Mouse (Mus musculus): ENCODE measurements around the gene Gp1ba. TPM values are rescaled to one million over a fixed set of nuclear protein-coding genes. Genes with fewer than 3 reads are reported as not detected.

The Gp1ba gene
- total and polyA plus RNA-seq, 2 experiments from 2014 or later: 0.26 TPM; not detected in 1

DNA sequence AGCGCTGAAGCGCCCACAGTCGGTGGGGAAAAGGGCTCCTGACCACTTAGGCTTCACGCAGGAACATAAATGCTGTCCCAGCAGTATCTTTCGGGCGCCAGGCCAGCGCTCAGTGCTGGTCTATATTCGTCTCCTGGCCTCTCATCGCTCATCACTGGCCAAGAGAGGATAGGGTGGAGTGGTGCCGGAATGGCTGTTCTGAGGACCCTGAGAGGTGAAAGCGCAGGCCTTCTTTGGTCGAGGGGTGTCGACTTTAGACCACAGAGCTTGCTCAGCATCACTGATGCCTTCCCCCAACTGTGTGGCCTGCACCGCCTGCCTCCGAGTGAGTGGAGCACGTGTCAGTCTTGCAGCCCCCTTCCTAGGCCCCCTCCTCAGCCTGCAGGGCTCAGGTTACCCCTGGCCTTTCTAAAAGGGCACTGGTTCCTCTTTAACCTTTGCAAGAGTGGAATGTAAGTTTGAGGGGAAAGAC lies 17.6 kb downstream of the Gp1ba start:
- H3K27me3 ChIP-seq (ENCODE audit: control insufficient read depth, insufficient read depth, low read length): no peaks in the 10 kb centered on the region
- H3K4me3 ChIP-seq (ENCODE audit: low read depth, low read length): peak overlapping the region; percentile 96
- TF ChIP-seq CTCF (IDR thresholded peaks at IDR 0.05; ENCODE audit: low read depth) (peak; percentile 1; the same call in 1 of the 2 replicates), EP300 (IDR thresholded peaks at IDR 0.05; ENCODE audit: low read depth) (0 out of 2 replicates have a peak, but pooled peaks have one; percentile 57)
- DNase-seq (ENCODE audit: low spot score) (peak; percentile 83), ATAC-seq (ENCODE audit: insufficient read depth, low read depth) (peak; percentile 70)
- H3K27ac ChIP-seq (ENCODE audit: low read depth): peak overlapping the region; percentile 100
- H3K4me2 ChIP-seq (ENCODE audit: low read depth, low read length): peak overlapping the region; percentile 75
- peaks cover 35% of the 10 kb centered on the region for H3K36me3 ChIP-seq (replicated peaks; ENCODE audit: control insufficient read depth, insufficient read depth, low read length)
- H3K9ac ChIP-seq (replicated peaks; ENCODE audit: low read depth, low read length): peak overlapping the region; percentile 99; the same call in 1 of the 2 replicates
- no peaks in the 10 kb centered on the region for H3K9me3 ChIP-seq (replicated peaks; ENCODE audit: control insufficient read depth, low read length)
- H3K4me1 ChIP-seq (ENCODE audit: control insufficient read depth, insufficient read depth): peaks cover 47% of the 10 kb centered on the region
- WGBS: 8% methylated on average over 16 of the region's 16 CpGs

GRCm38 (mm10) chr11:70656964-70657363 lies 18.0 kb downstream of the Gp1ba start, which contains the start of gene Eno3:
TSS of gene Eno3 (plus strand) at chr11:70657202.
- H3K27me3 ChIP-seq (ENCODE audit: control insufficient read depth, insufficient read depth, low read length): no peaks in the 10 kb centered on the region
- peaks cover 35% of the 10 kb centered on the region for H3K36me3 ChIP-seq (replicated peaks; ENCODE audit: control insufficient read depth, insufficient read depth, low read length)
- ATAC-seq (ENCODE audit: insufficient read depth, low read depth): peak; percentile 25
- WGBS: 19% methylated on average over 3 of the region's 3 CpGs
- DNase-seq (ENCODE audit: low spot score): no peak
- peak within 1 kb of the TSS; percentile 100 for H3K27ac ChIP-seq (ENCODE audit: low read depth)
- peaks cover 47% of the 10 kb centered on the region for H3K4me1 ChIP-seq (ENCODE audit: control insufficient read depth, insufficient read depth)
- H3K4me2 ChIP-seq (ENCODE audit: low read depth, low read length): peak within 1 kb of the TSS; percentile 75
- H3K4me3 ChIP-seq (ENCODE audit: low read depth, low read length): peak within 1 kb of the TSS; percentile 96
- TF ChIP-seq CTCF (IDR thresholded peaks at IDR 0.05; ENCODE audit: low read depth): no peak
- TF ChIP-seq EP300 (IDR thresholded peaks at IDR 0.05; ENCODE audit: low read depth): no peak; the same call in 1 of the 2 replicates
- no peaks in the 10 kb centered on the region for H3K9me3 ChIP-seq (replicated peaks; ENCODE audit: control insufficient read depth, low read length)
- peak within 1 kb of the TSS; percentile 99 for H3K9ac ChIP-seq (replicated peaks; ENCODE audit: low read depth, low read length)

GRCm38 (mm10) chr11:70657573-70657972 lies 18.7 kb downstream of the Gp1ba start:
- H3K27ac ChIP-seq (ENCODE audit: low read depth): peak overlapping the region; percentile 100
- no peaks in the 10 kb centered on the region for H3K9me3 ChIP-seq (replicated peaks; ENCODE audit: control insufficient read depth, low read length)
- no peak for ATAC-seq (ENCODE audit: insufficient read depth, low read depth)
- DNase-seq (ENCODE audit: low spot score): no peak
- H3K27me3 ChIP-seq (ENCODE audit: control insufficient read depth, insufficient read depth, low read length): no peaks in the 10 kb centered on the region
- WGBS: 32% methylated on average over 6 of the region's 6 CpGs
- H3K4me1 ChIP-seq (ENCODE audit: control insufficient read depth, insufficient read depth): peaks cover 47% of the 10 kb centered on the region
- H3K9ac ChIP-seq (replicated peaks; ENCODE audit: low read depth, low read length): peak overlapping the region; percentile 99
- H3K36me3 ChIP-seq (replicated peaks; ENCODE audit: control insufficient read depth, insufficient read depth, low read length): peaks cover 35% of the 10 kb centered on the region
- TF ChIP-seq EP300 (IDR thresholded peaks at IDR 0.05; ENCODE audit: low read depth) (no peak), CTCF (IDR thresholded peaks at IDR 0.05; ENCODE audit: low read depth) (no peak)
- peak overlapping the region; percentile 75 for H3K4me2 ChIP-seq (ENCODE audit: low read depth, low read length)
- H3K4me3 ChIP-seq (ENCODE audit: low read depth, low read length): peak overlapping the region; percentile 96

- H3K27ac ChIP-seq (ENCODE audit: low read depth): peak overlapping the region; percentile 100
- H3K9ac ChIP-seq (replicated peaks; ENCODE audit: low read depth, low read length): peak overlapping the region; percentile 99
- no peak for DNase-seq (ENCODE audit: low spot score)
- WGBS: 41% methylated on average over 9 of the region's 9 CpGs
- peaks cover 43% of the 10 kb centered on the region for H3K4me1 ChIP-seq (ENCODE audit: control insufficient read depth, insufficient read depth)
- H3K4me3 ChIP-seq (ENCODE audit: low read depth, low read length): peak overlapping the region; percentile 96
- no peaks in the 10 kb centered on the region for H3K27me3 ChIP-seq (ENCODE audit: control insufficient read depth, insufficient read depth, low read length)
- H3K9me3 ChIP-seq (replicated peaks; ENCODE audit: control insufficient read depth, low read length): no peaks in the 10 kb centered on the region
- peak overlapping the region; percentile 75 for H3K4me2 ChIP-seq (ENCODE audit: low read depth, low read length)
- peaks cover 35% of the 10 kb centered on the region for H3K36me3 ChIP-seq (replicated peaks; ENCODE audit: control insufficient read depth, insufficient read depth, low read length)
- ATAC-seq (ENCODE audit: insufficient read depth, low read depth): no peak
- TF ChIP-seq EP300 (IDR thresholded peaks at IDR 0.05; ENCODE audit: low read depth): no peak
These were observed 19.1 kb downstream of the Gp1ba start for GRCm38 (mm10) chr11:70657991-70658390.

- 52% methylated on average over 5 of the region's 5 CpGs for WGBS
- H3K36me3 ChIP-seq (replicated peaks; ENCODE audit: control insufficient read depth, insufficient read depth, low read length): peaks cover 39% of the 10 kb centered on the region
- peak overlapping the region; percentile 99 for H3K9ac ChIP-seq (replicated peaks; ENCODE audit: low read depth, low read length)
- H3K4me3 ChIP-seq (ENCODE audit: low read depth, low read length): peak overlapping the region; percentile 96
- no peaks in the 10 kb centered on the region for H3K9me3 ChIP-seq (replicated peaks; ENCODE audit: control insufficient read depth, low read length)
- no peak for TF ChIP-seq CTCF (IDR thresholded peaks at IDR 0.05; ENCODE audit: low read depth)
- no peak for TF ChIP-seq EP300 (IDR thresholded peaks at IDR 0.05; ENCODE audit: low read depth)
- peaks cover 41% of the 10 kb centered on the region for H3K4me1 ChIP-seq (ENCODE audit: control insufficient read depth, insufficient read depth)
- ATAC-seq (ENCODE audit: insufficient read depth, low read depth): no peak
- H3K4me2 ChIP-seq (ENCODE audit: low read depth, low read length): peak overlapping the region; percentile 75
- H3K27me3 ChIP-seq (ENCODE audit: control insufficient read depth, insufficient read depth, low read length): no peaks in the 10 kb centered on the region
- no peak for DNase-seq (ENCODE audit: low spot score)
- peak overlapping the region; percentile 100 for H3K27ac ChIP-seq (ENCODE audit: low read depth)
These were observed 19.6 kb downstream of the Gp1ba start for GRCm38 (mm10) chr11:70658521-70658920.

- Histone ChIP-seq H3K27ac (ENCODE audit: low read depth) (no peak overlapping the region), H3K4me3 (ENCODE audit: low read depth, low read length) (peak overlapping the region; percentile 96), H3K36me3 (replicated peaks; ENCODE audit: control insufficient read depth, insufficient read depth, low read length) (peaks cover 44% of the 10 kb centered on the region), H3K4me2 (ENCODE audit: low read depth, low read length) (peak overlapping the region; percentile 75), H3K27me3 (ENCODE audit: control insufficient read depth, insufficient read depth, low read length) (no peaks in the 10 kb centered on the region), H3K9me3 (replicated peaks; ENCODE audit: control insufficient read depth, low read length) (no peaks in the 10 kb centered on the region), H3K9ac (replicated peaks; ENCODE audit: low read depth, low read length) (peak overlapping the region; percentile 1; the same call in 1 of the 2 replicates), H3K4me1 (ENCODE audit: control insufficient read depth, insufficient read depth) (peaks cover 41% of the 10 kb centered on the region)
- no peak for ATAC-seq (ENCODE audit: insufficient read depth, low read depth)
- no peak for TF ChIP-seq CTCF (IDR thresholded peaks at IDR 0.05; ENCODE audit: low read depth)
- TF ChIP-seq EP300 (IDR thresholded peaks at IDR 0.05; ENCODE audit: low read depth): no peak
- 58% methylated on average over 8 of the region's 8 CpGs for WGBS
- DNase-seq (ENCODE audit: low spot score): no peak
These were observed 20.0 kb downstream of the Gp1ba start for GRCm38 (mm10) chr11:70658942-70659341.

Data from heart, postnatal 0 days (tissue).